Mouse (Mus musculus): ENCODE data around the gene Cnot3. TPM values are rescaled to one million over a fixed set of nuclear protein-coding genes. Genes with fewer than 3 reads are reported as not detected.
"Not testable (repeated sequence)": the region's sequence is repeated elsewhere in the genome, so short reads cannot be mapped to it uniquely, and the experiment has no call there.

Cnot3 gene
- polyA plus RNA-seq, 1 experiment = 112 TPM

DNA sequence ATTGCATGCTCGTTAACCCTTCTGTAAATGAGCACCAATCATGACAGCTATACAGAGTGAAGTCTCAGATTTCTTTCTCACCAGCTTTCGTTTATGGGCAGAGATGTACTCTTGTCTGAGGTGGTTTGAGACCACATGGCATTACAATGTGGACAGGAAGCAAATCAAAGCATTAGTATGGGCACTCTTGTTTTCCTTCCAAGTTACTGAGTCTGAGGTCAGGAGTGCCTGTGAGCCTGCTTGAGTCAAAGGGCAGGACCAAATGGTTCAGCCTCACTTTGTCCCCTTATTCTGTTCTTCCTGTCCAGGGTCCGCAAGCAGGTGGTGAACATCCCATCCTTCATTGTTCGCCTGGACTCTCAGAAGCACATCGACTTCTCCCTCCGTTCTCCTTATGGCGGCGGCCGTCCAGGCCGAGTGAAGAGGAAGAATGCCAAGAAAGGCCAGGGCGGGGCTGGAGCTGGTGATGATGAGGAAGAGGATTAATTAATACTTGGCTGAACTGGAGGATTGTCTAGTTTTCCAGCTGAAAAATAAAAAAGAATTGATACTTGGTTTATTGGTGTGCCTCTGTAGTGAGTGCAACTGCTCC is 61.4 kb downstream of the Cnot3 start:
- TF ChIP-seq POLR2A (IDR thresholded peaks at IDR 0.05; ENCODE audit: borderline replicate concordance, control insufficient read depth, low read depth, low read length) (no peak), CTCF (IDR thresholded peaks at IDR 0.05; ENCODE audit: control insufficient read depth, insufficient read depth, low read length) (no peak)
- H3K27ac ChIP-seq (ENCODE audit: control insufficient read depth, insufficient read depth, low read depth, low read length, poor library complexity) = peak overlapping the region; percentile 92
- WGBS = 17% methylated on average over 11 of the region's 11 CpGs
- H3K4me3 ChIP-seq (replicated peaks; ENCODE audit: control insufficient read depth, low read depth, low read length) = peak overlapping the region; percentile 68
- peaks cover 3% of the 10 kb centered on the region; the same call in 1 of the 2 replicates for H3K4me1 ChIP-seq (ENCODE audit: control insufficient read depth, insufficient read depth, low read length)

DNA sequence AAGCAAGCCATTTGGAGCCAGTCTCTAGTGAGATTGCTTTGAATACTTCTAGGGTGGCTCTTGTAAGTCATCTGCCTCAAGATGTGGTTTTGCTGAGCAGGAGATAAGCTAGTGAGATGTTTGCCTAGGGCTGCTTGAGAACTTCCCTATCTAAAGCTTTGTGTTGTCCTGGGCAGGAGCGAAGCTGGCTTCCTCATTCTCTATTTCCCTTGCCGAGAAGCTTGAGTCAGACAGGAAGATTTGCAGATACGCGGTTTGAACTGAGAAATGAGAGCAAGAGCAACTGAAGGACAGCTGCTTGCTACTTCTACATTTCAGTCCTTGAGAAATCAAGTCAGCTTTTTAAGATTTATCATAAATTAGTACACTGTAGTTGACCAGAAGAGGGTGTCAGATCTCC is 62.0 kb downstream of the Cnot3 start:
- Histone ChIP-seq H3K27ac (ENCODE audit: control insufficient read depth, insufficient read depth, low read depth, low read length, poor library complexity) (peak overlapping the region; percentile 92; the same call in 1 of the 2 replicates), H3K4me3 (replicated peaks; ENCODE audit: control insufficient read depth, low read depth, low read length) (no peak overlapping the region), H3K4me1 (ENCODE audit: control insufficient read depth, insufficient read depth, low read length) (peaks cover 3% of the 10 kb centered on the region; the same call in 1 of the 2 replicates)
- WGBS = 4% methylated on average over 4 of the region's 4 CpGs
- TF ChIP-seq POLR2A (IDR thresholded peaks at IDR 0.05; ENCODE audit: borderline replicate concordance, control insufficient read depth, low read depth, low read length) = no peak
- no peak for TF ChIP-seq CTCF (IDR thresholded peaks at IDR 0.05; ENCODE audit: control insufficient read depth, insufficient read depth, low read length)

DNA sequence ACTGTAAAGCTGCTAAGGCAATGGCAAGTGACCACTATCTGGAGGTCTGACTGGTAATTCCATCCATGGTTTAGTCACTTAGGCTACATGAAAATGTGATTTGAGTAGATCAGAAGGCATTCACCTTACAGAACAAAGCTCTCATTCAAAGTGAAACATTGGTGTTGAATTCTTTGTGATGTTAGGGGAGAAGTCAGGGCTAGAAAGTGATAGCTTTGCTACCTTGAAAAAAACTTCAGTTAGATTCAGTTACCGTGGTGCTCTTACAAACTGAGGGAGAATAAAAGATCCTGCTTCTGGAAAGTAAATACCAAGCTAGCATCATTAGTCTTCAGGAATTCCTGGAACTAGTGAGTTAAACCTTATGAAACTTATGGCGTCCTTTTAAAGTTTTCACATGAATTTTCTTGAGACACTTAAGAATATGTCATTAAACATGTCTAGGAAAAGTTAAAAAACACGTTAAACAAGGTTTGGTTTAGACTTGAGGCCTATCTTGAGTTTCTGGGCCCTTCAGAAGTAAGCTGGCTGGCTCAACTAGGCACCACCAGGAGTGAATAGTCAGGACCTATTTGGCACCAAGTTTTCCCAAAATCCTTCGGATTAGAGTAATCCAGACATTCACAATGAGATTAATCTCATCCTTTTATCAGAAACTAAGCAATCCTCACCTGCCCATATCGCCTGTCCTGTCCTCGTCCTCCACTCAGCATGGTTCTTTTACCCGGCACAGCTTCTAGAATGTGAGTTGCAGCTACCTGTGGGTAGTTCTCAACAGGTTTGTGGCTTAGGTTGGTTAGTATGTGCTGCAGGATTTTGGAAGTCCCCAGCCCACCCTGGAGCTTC is 62.7 kb downstream of the Cnot3 start:
- WGBS = 62% methylated on average over 7 of the region's 7 CpGs
- Histone ChIP-seq H3K4me3 (replicated peaks; ENCODE audit: control insufficient read depth, low read depth, low read length) (no peak overlapping the region), H3K27ac (ENCODE audit: control insufficient read depth, insufficient read depth, low read depth, low read length, poor library complexity) (peak overlapping the region; percentile 41; the same call in 1 of the 2 replicates), H3K4me1 (ENCODE audit: control insufficient read depth, insufficient read depth, low read length) (peaks cover 3% of the 10 kb centered on the region; the same call in 1 of the 2 replicates)
- TF ChIP-seq POLR2A (IDR thresholded peaks at IDR 0.05; ENCODE audit: borderline replicate concordance, control insufficient read depth, low read depth, low read length) (no peak), CTCF (IDR thresholded peaks at IDR 0.05; ENCODE audit: control insufficient read depth, insufficient read depth, low read length) (no peak)

DNA sequence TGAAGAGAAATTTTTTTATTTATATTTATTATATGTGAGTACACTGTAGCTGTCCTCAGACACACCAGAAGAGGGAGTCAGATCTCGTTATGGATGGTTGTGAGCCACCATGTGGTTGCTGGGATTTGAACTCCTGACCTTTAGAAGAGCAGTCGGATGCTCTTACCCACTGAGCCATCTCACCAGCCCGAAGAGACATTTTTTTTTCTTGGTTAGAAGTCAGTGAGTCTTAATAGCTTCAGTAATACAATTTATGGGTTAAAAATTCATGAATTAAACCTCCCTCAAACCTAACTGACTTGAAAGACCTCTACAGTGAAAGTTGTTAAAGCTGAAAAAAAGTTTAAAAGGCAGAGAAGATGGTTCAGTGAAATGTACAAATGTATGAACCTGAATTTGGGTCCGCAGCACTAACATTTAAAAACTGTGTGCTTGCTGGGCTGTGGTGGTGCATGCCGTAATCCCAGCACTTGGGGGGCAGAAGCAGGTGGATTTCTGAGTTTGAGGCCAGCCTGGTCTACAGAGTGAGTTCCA is 63.4 kb downstream of the Cnot3 start:
- H3K4me3 ChIP-seq (replicated peaks; ENCODE audit: control insufficient read depth, low read depth, low read length); H3K4me1 ChIP-seq (ENCODE audit: control insufficient read depth, insufficient read depth, low read length); H3K27ac ChIP-seq (ENCODE audit: control insufficient read depth, insufficient read depth, low read depth, low read length, poor library complexity): not testable (repeated sequence)
- 59% methylated on average over 5 of the region's 5 CpGs for WGBS

DNA sequence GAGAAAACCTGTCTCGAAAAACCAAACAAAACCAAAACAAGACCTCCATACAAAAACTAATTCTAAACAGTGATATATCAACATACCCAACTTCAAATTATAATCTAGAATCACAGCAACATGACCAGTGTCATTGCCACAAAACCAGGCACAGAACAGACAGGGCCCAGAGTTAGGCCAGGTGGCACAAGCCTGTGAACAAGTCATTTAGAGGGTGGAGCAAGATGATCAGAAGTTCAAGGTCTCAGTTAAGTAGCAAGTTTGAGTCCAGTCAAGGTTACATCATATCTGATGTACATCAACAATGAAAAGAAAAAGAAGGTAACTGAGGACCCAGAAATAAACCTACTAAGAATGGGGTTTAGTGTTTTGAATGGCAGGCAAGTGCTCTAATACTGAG is 63.9 kb downstream of the Cnot3 start:
- 83% methylated on average over 1 of the region's 1 CpGs for WGBS
- no peak overlapping the region for H3K27ac ChIP-seq (ENCODE audit: control insufficient read depth, insufficient read depth, low read depth, low read length, poor library complexity)
- TF ChIP-seq POLR2A (IDR thresholded peaks at IDR 0.05; ENCODE audit: borderline replicate concordance, control insufficient read depth, low read depth, low read length) (no peak), CTCF (IDR thresholded peaks at IDR 0.05; ENCODE audit: control insufficient read depth, insufficient read depth, low read length) (no peak)

More for the DNA sequence above, 63.9 kb downstream of the Cnot3 start:
- Histone ChIP-seq H3K4me1 (ENCODE audit: control insufficient read depth, insufficient read depth, low read length) (peaks cover 4% of the 10 kb centered on the region; the same call in 1 of the 2 replicates), H3K4me3 (replicated peaks; ENCODE audit: control insufficient read depth, low read depth, low read length) (no peak overlapping the region)

Other genes with a start within 250 kb of the Cnot3 start
- not detected in 2 replicates for gene Cacng6, start 221.1 kb upstream of the Cnot3 start, polyA plus RNA-seq (2011; ENCODE audit: insufficient read depth, insufficient read length, low replicate concordance, missing spikeins)
- gene Tarm1, start 142.6 kb upstream of the Cnot3 start, polyA plus RNA-seq (2011; ENCODE audit: insufficient read depth, insufficient read length, low replicate concordance, missing spikeins) = 7.8 and 11.9 TPM in 2 replicates
- gene Oscar, start 29.1 kb upstream of the Cnot3 start, polyA plus RNA-seq (2011; ENCODE audit: insufficient read depth, insufficient read length, low replicate concordance, missing spikeins) = 1.1 TPM in 1 of 2 replicates, not detected in the other
- 372 and 377 TPM in 2 replicates for gene Ndufa3, start 27.9 kb upstream of the Cnot3 start, polyA plus RNA-seq (2011; ENCODE audit: insufficient read depth, insufficient read length, low replicate concordance, missing spikeins)
- 12.2 and 42.0 TPM in 2 replicates for gene Tfpt, start 15.3 kb upstream of the Cnot3 start, polyA plus RNA-seq (2011; ENCODE audit: insufficient read depth, insufficient read length, low replicate concordance, missing spikeins)
- gene Prpf31, start 15.3 kb upstream of the Cnot3 start, polyA plus RNA-seq (2011; ENCODE audit: insufficient read depth, insufficient read length, low replicate concordance, missing spikeins) = 26.4 and 45.2 TPM in 2 replicates
- 5.5 and 9.8 TPM in 2 replicates for gene Leng1, start 20.6 kb downstream of the Cnot3 start, polyA plus RNA-seq (2011; ENCODE audit: insufficient read depth, insufficient read length, low replicate concordance, missing spikeins)
- 16.0 and 39.8 TPM in 2 replicates for gene Tmc4, start 32.3 kb downstream of the Cnot3 start, polyA plus RNA-seq (2011; ENCODE audit: insufficient read depth, insufficient read length, low replicate concordance, missing spikeins)
- 23.8 and 25.8 TPM in 2 replicates for gene Tsen34, start 47.6 kb downstream of the Cnot3 start, polyA plus RNA-seq (2011; ENCODE audit: insufficient read depth, insufficient read length, low replicate concordance, missing spikeins)
- 19.5 and 43.5 TPM in 2 replicates for gene Mboat7, start 48.3 kb downstream of the Cnot3 start, polyA plus RNA-seq (2011; ENCODE audit: insufficient read depth, insufficient read length, low replicate concordance, missing spikeins)
- 3,380 and 3,507 TPM in 2 replicates for gene Rps9, start 58.7 kb downstream of the Cnot3 start, polyA plus RNA-seq (2011; ENCODE audit: insufficient read depth, insufficient read length, low replicate concordance, missing spikeins)
- gene Pirb, start 75.1 kb downstream of the Cnot3 start, polyA plus RNA-seq (2011; ENCODE audit: insufficient read depth, insufficient read length, low replicate concordance, missing spikeins) = 41.4 and 143 TPM in 2 replicates
- gene Gm15448, start 180.4 kb downstream of the Cnot3 start, polyA plus RNA-seq (2011; ENCODE audit: insufficient read depth, insufficient read length, low replicate concordance, missing spikeins) = 0.72 and 4.4 TPM in 2 replicates
- gene Pira2, start 199.8 kb downstream of the Cnot3 start, polyA plus RNA-seq (2011; ENCODE audit: insufficient read depth, insufficient read length, low replicate concordance, missing spikeins) = 8.9 and 15.8 TPM in 2 replicates

All from bone marrow, adult 2 months (tissue).